Mouse (Mus musculus): Measurements from ENCODE around the gene Hypk.
"Not testable (repeated sequence)": the region's sequence is repeated elsewhere in the genome, so short reads cannot be mapped to it uniquely, and the experiment has no call there.

Gene Hypk

DNA sequence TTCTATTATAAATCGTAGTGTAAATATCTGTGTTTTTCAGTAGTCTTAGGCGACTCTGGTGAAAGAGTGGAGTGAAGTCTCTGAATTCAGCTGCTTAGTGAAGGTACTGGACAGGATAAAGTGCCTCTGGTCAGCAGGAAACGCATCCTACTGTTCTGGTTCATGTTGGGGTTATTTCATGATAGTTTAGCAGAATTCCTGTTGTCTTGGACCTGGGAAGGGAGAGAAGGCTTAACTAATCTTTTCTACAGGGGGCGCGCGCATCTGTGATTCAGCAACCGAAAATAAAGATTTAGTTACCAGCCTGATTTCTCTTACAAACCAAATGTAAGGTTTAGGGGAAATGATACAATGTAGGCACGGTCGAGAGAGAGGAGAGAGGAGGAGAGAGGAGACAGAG lies 5.0 kb upstream of the Hypk start:
- no peak for DNase-seq (ENCODE audit: extremely low spot score, low spot score)

DNA sequence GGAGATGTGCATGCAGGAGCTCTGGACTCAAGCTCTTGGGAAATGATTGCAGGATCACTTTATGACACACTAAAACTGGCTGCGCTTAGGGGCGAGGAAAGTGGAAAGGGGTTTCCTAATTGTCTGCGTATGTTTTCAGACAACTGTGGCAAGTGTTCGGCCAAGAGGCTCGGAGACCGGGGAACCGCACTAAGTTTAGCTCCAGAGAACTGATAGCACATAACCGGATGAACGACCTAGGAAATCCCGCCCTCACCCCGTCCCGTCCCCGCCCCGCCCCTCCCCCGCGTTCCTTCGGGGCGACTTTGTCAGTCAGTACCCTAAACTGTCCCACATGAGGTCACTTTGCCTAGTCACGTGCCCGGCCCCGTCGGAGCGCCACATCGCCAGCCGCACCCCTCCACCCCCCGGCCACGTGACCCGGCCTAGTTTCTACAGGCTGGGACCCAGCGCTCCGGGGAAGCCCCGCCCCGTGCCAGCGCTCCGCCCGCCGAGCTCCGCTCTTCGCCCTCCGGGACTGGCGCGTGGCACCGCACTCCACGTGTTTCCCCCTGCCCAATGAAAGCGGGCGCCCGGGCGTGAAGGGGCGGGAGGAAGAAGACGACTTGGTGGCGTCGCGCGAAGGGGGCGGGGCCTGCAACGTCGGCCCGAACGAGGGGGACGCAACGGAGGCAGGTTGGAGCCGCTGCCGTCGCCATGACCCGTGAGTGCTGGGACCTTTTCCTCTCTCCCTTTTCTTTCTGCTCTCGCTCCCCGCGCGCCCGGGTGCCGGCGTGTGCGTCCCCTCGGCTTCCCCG lies 4.2 kb upstream of the Hypk start, which contains the start of gene Serf2:
TSS of gene Serf2 (plus strand) at position 457 of the 797 bp plus-strand sequence.
- DNase-seq (ENCODE audit: extremely low spot score, low spot score) = peak; percentile 99

DNA sequence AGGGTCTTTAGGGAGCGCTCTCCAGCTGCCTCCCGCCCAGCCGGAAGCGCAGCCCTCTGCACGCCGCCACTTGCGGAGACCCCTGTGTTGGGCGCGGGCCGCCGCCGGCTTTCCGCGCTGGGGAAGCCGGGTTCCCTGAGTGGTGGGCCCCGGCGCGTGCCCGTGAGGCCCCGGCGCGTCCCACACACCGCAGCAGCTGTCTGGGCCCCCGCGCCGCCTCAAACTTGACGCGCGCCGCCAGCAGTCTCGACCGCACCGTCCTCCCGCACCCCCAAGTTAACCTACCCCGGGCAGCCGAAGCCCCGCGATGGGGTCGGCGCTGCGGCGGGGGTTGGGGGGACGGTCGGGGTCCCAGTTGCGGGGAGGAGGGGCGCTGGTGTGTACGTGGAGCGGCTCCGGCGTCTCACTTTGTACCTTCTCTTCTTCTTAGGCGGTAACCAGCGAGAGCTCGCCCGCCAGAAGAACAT lies 3.5 kb upstream of the Hypk start:
- DNase-seq (ENCODE audit: extremely low spot score, low spot score) = no peak

DNA sequence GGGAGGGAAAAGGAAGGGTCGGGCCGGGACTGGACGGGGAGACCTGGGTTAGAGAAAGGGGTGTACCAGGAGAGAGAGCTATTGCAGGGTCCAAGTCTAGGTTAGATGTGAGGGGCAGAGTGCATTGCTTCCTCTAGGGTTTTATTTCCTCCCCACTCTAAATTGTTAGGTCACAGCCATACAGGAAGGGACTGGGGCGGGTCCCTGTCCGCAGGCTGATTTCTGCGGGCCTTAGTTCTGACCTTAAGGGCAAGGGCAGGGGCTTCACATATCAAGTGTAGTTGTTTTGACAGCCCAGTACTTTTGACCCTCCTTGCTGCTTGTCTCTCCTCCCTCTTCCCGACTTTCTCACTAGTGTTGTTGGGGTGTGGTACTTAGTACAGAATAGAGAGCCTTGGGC lies 3.0 kb upstream of the Hypk start:
- DNase-seq (ENCODE audit: extremely low spot score, low spot score) = no peak

DNA sequence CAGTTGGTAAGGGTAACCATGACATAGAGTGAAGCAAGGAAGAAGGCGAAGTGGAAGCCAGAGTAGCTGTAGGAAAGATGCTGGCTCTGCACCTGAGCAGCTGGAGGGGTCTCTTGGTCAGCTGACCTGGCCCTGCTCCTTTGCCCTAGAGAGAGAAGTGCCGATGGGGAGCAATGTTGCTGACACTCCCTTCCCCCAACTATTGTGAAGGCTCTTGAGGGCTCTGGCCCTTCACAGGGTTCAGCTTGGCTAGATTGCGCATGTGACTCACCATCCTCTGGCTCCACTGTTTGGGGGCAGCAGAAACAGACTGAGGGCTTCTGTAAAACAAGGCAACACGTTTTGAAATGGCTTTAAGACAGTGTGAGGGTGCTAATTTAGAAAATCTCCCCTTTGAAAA lies 729 bp upstream of the Hypk start:
- DNase-seq (ENCODE audit: extremely low spot score, low spot score) = no peak

DNA sequence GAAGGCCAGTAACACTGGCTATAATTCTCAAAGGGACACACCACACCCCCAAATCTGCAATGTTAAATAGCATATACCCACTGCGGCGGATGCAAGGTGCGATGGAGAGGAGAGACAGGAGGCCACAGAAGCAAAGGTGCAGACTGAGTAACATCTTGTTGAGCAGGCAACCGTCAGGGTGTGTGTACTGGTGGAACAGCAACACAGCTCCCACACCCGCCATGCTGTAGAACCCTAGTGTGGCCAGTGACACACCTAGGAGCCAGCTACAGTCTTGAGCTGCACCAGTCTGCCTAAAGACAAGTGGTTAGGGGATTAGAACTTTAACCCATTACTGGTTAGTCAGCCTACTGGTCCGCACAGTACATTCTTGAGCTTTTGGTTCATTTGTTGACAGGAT lies 827 bp downstream of the Hypk start:
- DNase-seq (ENCODE audit: extremely low spot score, low spot score) = no peak

DNA sequence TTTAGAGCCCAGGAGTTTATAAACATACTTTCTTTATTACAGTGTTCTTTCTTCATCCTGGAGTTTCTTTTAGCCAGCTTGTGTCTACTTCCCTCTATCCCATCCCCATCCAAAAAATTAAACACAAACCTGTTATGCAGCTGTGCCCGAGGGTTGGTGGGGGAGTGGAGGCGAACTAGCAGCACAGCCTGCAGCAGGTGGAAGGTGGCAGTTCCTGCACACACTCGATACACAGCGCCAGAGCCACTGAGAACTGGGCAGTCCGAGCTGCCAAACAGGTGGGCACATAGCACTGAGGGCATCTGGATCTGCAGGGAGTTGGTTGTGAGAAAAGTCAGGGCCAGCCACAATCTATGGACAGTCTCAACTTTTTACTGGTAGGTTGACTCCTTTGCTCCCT lies 2.4 kb downstream of the Hypk start:
- peak; percentile 6 for DNase-seq (ENCODE audit: extremely low spot score, low spot score)

DNA sequence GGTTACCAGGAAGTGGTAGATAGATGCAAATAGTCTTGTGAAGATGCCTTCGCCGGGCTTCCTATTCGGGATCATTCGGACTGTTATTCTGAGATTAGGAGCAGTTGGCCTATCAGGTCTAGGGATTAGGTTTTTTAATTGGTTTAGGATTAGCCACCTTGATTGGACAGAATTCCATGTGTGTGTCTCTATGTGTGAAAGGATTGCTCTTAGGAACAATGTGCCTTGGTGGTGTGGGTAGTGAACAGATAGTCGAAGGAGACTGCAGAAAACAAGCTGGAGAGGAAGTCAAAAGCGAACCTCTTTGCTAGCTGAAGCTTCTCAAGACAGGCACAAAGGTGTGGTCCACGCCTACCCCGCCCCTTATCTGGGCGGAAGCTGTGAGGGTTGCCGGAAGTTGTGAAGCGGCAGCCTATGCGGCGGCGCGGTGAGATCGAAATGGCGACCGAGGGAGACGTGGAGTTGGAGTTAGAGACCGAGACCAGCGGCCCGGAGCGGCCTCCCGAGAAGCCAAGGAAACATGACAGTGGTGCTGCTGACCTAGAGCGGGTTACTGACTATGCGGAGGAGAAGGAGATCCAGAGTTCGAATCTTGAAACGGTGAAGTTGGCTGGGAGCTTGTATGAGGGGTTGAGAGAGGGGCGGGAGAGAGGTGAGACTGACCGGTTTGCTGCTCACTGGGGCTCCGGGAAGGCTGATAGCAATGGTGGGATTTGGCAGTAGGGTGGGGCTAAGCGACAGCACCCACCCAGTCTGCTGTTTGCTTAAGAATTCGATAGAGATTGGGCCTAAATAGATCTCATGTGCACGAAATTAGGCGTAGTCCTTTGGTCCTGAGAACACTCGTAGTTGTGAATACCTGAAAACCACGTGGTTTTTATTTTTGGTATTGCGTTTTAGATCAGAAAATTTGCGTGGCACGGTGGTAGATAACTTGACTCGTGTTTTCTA lies 3.9 kb downstream of the Hypk start, which contains the start of gene Serinc4:
TSS of gene Serinc4 (minus strand) at position 90 of the 951 bp plus-strand sequence.
- DNase-seq (ENCODE audit: extremely low spot score, low spot score) = peak; percentile 87

DNA sequence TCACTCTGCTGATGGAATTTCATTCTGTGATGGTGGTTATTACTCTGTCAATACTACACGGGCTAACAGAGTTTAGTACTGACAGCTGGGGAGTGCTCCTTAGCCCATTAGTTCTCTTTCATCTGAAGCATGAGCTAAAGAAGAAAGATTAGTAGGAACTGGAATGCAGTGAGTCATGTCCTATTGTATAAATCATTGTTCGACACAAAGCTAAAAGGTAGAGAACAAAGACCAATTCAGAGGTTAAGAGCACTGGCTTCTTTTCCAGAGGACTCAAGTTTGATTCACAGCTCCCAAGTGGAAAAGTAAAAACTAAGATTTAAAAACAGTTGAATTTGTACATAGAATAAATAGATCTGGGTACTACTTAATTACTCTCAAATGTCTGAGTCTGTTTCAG lies 7.0 kb downstream of the Hypk start:
- DNase-seq (ENCODE audit: extremely low spot score, low spot score) = no peak

DNA sequence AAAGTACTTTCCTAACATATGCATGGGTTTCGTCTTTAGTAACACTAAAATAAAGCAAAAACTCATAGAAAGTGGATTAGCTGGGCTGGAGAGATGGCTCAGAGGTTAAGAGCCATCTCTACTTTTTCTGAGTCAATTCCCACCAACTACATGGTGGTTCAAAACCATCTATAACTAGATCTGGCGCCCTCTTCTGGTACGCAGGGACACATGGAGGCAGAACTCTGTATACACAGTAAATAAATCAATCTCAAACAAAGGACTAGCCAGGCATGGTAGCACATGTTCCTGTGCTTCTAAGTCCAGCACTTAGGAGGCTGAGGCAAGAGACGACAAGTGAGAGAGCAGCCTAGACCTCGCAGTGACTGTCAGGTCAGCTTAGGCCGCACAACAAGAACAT lies 15.9 kb downstream of the Hypk start:
- not testable (repeated sequence) for DNase-seq (ENCODE audit: extremely low spot score, low spot score)

DNA sequence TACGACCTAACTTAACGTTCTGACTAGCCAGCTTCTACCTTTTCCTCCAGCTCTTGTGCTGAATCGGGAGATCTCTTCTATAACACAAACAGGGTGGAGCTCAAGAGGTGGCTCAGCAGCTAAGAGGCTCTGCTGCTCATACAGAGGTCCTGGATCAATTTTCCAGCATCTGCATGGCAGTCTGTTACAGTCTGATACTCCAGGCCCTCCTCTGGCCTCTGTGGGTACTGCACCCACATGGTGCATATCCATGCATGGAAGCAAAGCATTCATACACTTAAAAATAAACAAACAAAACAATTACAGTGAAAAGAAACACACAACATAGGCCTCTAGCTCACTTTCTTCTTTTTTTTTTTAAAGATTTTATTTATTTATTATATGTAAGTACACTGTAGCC lies 19.7 kb downstream of the Hypk start:
- not testable (repeated sequence) for DNase-seq (ENCODE audit: extremely low spot score, low spot score)

DNA sequence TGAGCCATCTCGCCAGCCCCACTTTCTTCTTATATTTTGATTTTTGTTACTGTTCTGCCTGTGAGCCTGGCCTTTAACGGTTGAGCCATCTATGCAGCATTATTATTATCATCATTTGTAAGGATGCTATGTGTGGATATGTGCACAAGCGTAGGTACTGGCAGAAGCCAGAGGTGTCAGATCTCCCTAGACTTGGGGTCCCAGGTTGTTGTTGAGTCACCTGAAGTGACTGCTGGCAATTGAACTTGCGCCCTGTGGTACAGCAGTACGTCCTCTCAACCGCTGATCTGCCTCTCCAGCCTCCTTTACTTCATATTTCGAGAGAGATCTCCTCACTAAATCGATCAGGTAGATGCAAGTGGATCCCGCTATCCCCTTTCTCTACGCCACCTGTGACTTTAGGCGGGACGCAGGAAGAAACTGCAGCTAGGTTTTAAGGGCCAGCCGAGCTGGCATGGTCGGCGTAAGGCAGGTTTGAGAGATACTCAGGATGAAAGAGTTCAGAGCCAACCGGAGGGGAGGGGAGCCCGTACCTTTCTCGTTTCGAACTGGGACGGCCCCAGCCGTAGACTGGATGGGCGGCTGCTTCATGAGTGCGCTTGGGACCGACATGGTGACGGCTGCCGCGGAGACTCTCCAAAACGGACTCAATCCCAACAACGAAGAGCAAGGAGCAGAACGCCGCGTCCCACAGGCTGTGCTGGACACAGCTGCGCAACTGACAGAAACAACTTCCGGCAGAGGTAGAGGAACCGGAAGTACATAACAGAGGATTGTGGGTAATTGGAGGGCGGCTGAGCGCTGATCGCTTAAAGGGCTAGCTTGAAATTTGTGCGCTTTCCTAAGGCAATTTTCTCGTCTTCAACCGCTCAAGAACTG lies 20.4 kb downstream of the Hypk start, which contains the start of gene Mfap1b:
TSS of gene Mfap1b (minus strand) at position 767 of the 879 bp plus-strand sequence.
- DNase-seq (ENCODE audit: extremely low spot score, low spot score) = peak; percentile 78

DNA sequence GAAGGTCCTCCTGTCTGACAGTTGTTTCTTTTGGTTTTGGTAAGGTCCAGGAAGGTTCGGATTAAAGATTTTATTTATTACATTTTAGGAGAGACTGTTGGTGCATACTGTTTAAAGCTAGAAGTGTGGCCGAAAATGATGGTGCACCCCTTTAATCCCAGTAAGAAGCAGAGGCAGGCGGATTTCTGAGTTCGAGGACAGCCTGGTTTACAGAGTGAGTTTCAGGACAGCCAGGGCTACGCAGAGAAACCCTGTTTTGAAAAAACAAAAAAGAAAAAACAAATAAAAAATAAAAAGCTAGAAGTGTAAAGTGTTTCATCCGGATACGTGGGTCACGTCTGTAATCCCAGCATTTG lies 21.1 kb downstream of the Hypk start:
- DNase-seq (ENCODE audit: extremely low spot score, low spot score) = no peak

DNA sequence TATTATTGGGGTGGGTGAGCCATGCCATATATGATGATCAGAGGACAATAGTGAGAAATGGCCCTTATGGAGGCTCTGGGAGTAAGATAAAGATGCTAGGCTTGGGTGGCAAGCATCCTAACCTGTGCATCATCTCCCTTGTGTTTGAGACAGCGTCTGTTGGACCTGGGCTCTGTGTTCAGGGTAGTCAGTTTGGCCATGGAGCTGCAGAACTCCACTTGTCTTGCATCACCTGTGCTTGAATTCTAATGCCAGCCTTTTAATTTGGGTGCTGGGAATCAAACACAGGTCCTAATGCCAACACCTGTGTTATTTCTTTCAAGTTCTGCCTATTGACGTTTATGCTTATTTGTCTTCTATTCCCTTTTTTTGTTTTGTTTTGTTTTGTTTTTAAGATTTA lies 22.2 kb downstream of the Hypk start:
- DNase-seq (ENCODE audit: extremely low spot score, low spot score) = not testable (repeated sequence)

DNA sequence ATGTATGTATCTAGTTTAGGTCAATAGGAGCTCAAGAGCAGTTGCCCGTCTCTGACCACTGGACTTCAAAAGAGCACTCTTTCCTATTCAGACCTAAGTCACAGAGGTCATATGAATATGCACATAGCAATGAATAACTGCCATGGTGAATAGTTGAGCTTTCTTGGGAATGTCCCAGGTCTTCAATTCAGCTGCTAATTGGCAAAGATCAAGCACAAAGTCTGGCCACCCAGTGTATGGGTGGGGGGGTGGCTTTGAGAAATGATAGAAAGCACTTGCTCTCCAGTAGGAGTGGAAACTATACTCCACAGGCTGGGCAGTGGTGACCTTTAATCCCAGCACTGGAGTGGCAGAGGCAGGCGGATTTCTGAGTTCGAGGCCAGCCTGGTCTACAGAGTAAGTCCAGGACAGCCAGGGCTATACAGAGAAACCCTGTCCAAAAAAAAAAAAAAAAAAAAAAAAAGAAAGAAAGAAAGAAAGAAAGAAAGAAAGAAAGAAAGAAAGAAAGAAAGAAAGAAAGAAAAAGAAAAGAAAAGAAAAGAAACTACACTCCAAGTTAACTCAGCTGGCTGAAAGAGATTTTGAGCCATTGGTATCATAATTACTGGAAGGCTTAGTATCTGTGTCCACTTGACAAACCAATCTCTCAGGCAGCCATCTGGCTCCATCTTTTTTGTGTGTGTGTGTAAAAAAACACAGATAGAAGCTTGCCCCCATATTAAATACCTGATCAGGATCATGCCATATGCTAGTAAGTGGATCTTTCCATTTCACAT lies 24.6 kb downstream of the Hypk start:
- DNase-seq (ENCODE audit: extremely low spot score, low spot score) = no peak

DNA sequence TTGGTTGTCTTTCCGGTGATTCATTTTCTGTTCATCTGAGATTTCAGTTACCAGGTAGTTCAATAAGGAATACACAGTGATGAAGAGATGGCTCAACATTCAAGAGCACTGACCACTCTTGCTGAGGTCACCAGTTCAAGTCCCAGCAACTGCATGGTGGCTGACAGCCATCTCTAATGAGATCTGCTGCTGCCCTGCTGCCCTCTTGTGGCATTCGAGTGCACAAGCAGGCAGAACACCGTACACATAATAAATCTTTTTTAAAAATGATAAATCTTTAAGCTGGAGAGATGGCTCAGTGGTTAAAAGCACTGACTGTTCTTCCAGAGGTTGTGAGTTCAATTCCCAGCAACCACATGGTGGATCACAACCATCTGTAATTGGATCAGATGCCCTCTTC lies 27.4 kb downstream of the Hypk start:
- DNase-seq (ENCODE audit: extremely low spot score, low spot score) = no peak

DNA sequence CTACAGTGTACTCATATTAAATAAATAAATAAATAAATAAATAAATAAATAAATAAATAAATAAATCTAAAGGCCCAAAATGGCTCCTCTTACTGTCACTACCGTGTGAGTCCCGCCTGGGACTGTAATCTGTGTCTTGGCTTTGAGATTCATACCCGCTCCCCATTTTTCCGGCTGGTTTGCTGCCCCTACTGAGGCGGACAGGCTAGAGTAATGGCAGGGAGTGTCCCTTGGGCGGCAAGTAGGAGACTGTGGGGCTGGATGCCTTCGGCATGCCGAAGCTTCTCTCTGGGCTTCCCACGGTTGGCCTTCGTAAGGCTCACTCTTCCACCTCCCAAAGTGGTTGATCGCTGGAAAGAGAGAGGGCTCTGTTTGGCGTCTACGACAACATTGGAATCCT lies 27.8 kb downstream of the Hypk start:
- DNase-seq (ENCODE audit: extremely low spot score, low spot score) = not testable (repeated sequence)

DNA sequence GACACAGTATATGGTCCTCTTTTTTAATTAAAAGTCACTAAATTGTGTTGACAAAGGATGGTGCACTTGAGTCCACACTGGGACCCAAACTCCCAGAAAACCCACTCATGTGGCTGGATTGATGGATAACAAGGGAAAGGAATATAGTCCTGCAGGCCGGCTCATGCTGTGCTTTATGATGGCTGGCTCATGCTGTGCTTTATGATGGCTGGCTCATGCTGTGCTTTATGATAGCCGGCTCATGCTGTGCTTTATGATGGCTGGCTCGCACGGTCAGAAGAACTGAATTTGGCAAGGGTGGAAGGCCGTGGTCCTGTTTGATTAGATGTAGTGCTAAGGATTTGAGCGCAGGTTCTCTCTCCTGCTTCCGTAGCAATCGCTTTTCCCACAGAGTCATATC lies 30.5 kb downstream of the Hypk start:
- DNase-seq (ENCODE audit: extremely low spot score, low spot score) = no peak

DNA sequence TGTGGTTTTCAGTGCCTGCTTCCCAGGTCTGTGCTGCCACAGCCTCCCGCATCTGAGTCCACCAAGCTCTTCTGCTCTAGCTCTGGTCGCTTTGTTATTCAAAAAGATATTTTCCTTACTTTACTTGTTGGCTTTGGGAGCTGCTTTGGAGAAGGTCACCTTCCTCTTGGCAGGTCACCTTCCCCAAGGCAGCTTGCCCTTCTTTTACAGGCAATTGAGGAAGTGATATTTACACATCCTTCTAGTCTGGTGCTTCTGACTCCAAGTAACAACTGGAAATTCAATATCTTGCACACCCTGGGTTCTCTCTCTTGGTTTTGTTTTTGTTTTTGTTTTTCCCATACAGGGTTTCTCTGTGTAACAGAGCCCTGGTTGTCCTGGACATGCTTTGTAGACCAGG lies 31.3 kb downstream of the Hypk start:
- not testable (repeated sequence) for DNase-seq (ENCODE audit: extremely low spot score, low spot score)

DNA sequence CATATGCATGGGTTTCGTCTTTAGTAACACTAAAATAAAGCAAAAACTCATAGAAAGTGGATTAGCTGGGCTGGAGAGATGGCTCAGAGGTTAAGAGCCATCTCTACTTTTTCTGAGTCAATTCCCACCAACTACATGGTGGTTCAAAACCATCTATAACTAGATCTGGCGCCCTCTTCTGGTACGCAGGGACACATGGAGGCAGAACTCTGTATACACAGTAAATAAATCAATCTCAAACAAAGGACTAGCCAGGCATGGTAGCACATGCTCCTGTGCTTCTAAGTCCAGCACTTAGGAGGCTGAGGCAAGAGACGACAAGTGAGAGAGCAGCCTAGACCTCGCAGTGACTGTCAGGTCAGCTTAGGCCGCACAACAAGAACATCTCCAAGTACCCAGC lies 48.5 kb downstream of the Hypk start:
- DNase-seq (ENCODE audit: extremely low spot score, low spot score) = not testable (repeated sequence)

Data from neural tube, embryonic 10.5 days (tissue).